Mouse (Mus musculus) adrenal gland, postnatal 36 days (tissue): Measurements from ENCODE around the gene Fzd9. TPM values are rescaled to one million over a fixed set of nuclear protein-coding genes. Genes with fewer than 3 reads are reported as not detected.

Experiments used
- DNase-seq, 2 experiments: peaks; one replicate each; pipeline ENCODE4 v3.0.0; 2021; ENCODE audit warnings: mixed read lengths in 1 of 2
- long read RNA-seq, 2 experiments: library from polyadenylated mRNA; stranded (forward); transcript quantifications; one replicate each; pipeline ENCODE4 v2.0.0; 2021; ENCODE audit warnings: borderline sequencing depth in 2 of 2
- total RNA-seq, 2 experiments: library from RNA; stranded (reverse); gene quantifications; 2 replicates each; pipeline ENCODE4 v1.2.3; 2021

The Fzd9 gene
- total RNA-seq = 1 to 10 TPM; 3.7 to 6.3 TPM
- long read RNA-seq, experiment 1, transcript Fzd9-201 (1 exons, 2,293 nt) = major isoform, 5 of 5 reads
- long read RNA-seq, experiment 1, partial matches to known transcripts = 0 of 5 reads
- long read RNA-seq, experiment 1, other reads (novel, unspliced or antisense) = 0 of 5 reads
- long read RNA-seq, experiment 2, transcript Fzd9-201 (1 exons, 2,293 nt) = major isoform, 9 of 9 reads
- long read RNA-seq, experiment 2, partial matches to known transcripts = 0 of 9 reads
- long read RNA-seq, experiment 2, other reads (novel, unspliced or antisense) = 0 of 9 reads

DNA sequence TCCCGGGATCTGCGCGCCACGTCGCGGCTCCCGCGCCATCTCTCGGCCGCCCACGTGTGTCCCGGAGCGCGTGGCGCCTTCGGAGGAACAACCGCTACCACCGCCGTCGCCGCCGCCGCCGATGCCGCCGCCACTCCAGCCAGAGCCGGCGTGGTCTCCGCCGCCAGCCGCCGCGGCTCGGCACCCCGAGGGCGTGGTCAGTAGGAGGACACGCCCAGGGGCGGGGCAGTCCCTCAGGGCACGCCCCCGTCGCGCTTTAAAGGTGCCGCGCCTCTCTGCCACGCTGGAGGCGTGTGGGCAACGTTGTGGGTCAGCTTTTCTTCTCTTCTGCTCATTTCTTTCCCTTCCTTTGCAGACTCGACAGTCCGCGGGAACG is at the start of gene Fzd9:
Fzd9 (minus strand) TSS at position 152 of the 376 bp plus-strand sequence.
- peak; percentile 91 to 93 for DNase-seq

DNA sequence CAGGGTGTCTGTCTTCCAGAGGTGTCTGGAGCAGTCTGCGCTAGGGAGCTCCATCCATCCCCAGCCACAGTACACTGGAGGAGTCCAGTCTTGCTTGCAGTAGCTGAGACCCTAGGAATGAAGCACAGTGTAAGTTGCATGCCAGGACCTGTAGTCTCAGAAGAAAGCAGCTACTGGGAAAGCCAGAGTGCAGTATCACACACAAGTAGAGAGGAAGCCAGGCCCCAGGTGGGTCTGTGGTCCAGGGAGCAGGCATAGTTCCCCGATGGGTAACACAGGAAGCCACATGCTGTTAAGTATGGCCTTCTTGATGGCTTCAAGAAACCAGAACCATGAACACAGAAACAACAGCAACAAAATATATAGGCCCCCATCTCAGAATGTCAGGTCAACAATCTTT is 41.0 kb upstream of the Fzd9 start:
- no peak for DNase-seq

DNA sequence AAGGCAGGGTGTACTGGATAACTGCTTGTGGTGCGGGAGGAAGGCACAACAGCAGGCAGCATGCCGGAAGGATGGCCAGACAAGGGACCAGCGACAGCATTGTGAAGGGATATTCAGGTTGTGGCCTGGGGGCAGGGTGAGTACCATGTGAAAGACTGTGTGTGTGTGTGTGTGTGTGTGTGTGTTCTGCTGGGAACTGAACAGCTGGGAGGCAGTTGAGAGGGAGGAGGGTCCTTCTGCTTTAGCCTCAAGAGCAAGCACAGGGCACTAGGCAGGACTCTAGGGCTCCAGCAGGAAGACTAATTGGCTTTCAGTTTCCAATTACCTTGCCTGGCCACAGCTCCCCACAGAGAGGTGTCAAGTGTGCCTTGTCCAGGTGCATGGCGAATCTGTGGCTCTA is 40.2 kb upstream of the Fzd9 start:
- no peak for DNase-seq

DNA sequence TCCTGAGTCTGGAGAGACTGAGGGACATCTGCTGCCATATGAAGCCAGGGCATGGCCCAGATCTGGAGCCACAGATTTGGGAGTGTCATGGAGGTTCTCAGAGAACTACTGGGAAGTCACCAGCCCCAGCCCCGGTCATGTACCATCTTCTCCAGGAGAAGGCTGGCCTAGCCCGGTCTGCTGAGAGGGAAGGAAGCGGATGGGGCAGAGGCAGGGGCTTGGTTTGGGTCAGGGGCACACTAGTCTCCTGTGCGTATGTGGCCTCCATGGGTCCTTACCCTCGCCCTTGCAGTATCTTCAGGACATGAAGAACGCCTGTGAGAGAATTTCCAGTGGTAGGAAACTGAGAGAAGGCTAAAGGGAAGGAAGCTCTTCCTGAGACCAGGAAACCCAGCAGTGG is 39.7 kb upstream of the Fzd9 start:
- DNase-seq = no peak

DNA sequence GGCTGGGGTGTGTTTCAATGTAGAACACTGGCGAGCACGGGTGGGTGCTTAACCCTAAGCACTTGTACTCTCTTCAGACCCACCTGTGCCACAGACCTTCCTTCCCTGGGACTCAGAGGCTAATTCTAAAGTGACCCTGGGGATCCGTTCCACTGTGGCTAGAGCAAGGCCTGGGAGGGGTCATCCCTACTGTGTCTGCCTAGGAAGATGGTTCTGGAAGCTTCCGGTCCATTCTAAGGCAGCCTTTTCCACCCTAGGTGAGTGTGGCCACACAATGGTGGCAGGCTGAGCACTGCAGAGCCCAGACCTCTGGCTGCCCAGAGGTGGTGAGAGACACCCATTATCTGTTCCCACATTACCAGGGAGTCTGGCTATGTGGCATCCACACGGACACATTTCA is 35.9 kb upstream of the Fzd9 start:
- DNase-seq = no peak

DNA sequence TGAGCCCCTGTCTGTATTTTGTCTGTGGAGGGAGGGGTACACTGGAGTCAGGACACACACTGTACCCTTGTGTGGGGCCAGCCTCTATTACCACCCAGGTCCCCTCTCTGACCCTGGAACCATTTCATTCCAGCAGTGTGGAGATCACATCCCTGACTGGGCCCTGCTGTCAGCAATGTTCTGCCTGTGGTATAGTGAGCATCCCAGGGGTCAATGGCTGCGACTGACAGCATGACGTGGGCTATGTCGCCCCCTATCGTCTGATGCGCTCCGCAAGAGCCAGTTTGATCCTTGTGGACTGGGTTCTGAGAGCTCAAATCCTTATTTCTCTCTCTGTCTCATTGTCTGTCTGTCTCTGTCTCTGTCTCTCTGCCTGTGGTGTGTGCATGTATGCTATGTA is 35.2 kb upstream of the Fzd9 start:
- peak; percentile 86 to 90 for DNase-seq

DNA sequence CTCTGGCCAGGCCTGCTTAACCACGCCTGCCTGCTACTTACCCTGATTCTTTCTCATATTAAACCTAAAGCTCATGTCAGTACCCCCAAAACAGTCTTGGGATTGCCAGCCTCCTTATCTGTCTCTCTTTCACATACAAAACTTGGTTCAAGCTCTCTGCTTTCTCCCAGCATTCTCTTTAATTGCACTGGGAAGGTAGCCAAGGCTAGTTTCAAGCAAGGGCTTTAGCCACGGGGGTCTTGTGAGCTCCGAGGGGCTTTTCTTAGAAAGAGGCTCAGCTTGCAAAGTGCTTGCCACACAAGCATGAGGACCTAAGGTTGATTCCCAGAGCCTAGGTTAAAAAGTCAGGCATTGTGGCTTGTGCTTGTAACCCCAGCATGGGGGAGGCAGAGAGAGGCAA is 34.2 kb upstream of the Fzd9 start:
- no peak for DNase-seq

DNA sequence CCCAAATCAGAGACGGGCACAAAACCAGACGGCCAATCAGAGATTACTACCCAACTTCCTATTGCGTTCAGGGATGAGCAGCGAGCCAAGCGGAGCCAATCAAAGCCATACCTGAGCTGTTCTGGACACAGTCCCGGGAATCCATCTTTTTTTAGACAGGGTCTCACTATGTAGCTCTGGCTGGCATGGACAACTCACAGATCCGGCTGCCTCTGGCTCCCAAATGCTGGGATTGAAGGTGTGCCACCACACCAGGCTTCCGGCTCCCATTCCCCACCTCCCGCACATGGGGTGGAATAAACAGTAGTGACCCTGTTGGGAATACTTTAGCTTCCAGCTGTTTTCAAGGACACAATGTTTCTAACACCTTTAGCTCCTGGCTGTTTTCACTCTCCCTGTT is 29.2 kb upstream of the Fzd9 start:
- no peak for DNase-seq

DNA sequence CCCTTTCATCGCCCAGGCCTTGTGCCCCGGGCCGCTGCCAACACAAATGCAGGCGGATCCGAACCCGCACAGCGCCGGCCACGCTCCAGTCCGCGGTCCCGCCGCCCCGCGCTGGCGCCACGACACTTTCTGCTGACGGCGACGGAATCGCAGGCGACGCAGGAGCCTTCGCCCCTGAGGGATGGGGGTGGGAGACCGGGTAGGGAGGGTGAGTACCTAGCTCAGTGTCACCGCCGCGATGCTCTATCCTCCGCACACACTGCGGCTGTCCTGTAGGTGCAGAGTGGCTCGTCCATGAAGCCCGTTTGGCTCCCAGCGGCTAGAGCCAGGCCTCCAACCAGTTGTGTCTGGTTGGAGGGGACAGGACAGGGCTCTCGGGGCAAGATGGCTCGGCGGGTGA is 25.6 kb upstream of the Fzd9 start:
- DNase-seq = no peak

DNA sequence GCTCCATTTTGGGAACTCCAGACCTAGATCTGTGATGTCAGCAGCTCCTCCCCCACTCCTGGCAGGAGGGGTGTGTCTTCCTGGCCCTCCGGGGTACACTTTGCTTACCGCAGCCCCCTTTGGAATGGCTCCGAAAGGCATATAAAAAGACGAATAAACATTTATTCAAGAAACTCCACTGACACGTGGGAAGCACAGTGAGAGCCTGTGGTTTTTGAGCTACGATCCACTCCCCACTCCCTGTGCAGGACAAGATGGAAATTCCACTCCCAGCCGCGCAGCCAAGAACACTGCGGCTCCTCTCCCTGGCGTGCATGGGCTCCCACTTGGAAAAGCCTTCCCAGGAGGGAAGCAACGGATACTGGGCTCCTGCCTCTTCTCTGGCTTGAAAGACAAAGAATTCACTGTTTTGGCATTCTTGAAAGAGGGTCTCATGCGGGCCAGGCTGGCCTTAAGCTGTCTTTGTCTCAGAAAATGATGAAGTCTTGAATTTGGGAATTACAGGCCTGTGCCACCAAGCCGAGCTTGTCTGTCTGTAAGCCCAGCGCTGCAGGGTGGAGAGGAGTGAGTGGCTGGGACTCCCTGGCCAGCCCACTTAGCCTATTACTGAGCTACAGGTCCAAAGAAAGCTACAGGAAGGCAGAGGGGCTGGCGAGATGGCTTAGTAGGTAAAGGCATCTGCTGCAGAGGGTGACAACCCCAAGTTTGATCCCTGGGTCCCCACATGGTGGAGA is 23.8 kb upstream of the Fzd9 start:
- DNase-seq = no peak

DNA sequence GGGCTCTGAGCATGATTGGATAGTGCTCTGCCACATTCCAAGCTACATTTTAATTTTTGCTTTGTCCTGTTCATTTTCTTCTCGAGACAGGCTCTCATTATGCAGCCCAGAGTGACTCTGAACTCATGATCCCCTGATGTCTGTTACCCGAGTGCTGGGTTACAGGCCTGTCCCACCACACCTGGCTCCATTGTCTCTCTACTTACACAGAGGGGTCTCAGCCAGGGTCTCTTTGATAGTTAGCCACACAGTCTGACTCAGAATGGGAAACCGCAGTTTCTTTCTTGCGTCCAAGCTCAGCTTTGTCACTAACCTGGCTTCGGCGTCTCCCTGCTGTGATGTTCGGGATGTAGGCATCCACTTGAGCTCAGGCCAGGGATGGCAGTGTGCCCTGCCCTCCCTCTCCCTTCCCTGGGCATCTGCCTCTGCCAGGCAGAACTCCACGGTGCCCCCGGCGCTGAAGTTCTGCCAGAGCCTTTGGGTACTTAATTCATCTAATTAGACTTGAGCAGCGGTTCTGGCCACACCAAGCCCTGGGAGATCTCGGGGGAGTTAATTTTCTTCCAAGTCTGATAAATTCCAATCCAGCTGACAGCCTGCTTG is 20.6 kb upstream of the Fzd9 start:
- DNase-seq = no peak

DNA sequence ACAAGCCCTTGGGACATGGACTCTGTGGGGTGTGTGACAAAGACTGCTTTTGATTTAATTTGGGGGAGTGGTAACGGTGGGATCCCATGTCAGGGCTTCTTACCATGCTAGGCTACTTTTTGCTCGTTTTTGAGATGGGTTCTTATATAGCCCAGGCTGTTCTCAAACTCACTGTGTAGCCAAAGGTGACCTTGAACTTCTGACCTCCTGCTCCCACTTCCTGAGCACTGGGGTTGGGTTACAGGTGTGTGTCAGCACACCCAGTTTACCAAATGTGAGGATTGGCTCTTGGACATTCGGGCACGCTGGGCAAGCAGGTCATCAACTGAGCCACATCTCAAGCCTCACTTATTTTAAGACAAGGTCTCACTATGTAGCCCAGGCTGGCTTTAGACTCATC is 19.3 kb upstream of the Fzd9 start:
- DNase-seq = no peak

DNA sequence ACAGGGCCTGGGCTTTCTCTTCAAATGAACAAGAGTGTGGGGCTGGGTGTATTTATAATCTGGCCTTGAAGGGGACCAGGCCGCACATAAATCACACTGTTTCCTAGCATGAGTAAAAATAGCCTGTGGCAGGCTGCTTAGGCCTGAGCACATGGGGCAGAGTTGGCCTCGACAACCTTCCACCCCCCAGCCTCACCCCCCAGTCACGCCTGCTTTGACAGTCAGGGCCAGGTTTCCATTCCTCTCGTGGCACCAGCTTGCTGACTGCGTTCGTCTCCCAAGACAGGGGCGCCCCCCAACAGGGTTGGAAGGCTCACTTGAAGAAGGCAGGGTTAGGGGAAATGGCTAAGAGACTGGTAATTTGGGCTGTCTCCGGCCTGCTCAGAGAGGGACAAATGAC is 18.4 kb upstream of the Fzd9 start:
- peak; percentile 55 to 78 for DNase-seq

DNA sequence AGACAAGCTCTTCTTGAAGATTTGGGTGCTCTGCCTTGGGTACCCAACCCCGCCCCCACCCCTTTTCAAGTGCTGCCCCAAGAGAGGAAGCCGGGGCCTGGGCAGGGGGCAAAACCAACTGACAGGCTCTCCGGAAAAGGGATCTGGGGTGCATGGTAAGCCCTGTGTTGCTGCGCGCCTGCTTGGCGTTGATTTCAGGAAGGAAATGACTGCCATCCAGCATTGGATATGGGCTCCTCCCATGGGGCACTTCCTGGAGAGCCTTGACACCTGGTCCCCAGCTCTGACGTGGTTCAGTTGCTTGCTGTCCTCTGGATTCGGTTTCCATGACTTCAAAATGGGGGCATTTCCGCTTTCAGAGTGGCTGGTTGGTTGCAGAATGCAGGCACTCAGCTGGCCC is 13.5 kb upstream of the Fzd9 start:
- DNase-seq = peak in 1 of 2 experiments; percentile 32

DNA sequence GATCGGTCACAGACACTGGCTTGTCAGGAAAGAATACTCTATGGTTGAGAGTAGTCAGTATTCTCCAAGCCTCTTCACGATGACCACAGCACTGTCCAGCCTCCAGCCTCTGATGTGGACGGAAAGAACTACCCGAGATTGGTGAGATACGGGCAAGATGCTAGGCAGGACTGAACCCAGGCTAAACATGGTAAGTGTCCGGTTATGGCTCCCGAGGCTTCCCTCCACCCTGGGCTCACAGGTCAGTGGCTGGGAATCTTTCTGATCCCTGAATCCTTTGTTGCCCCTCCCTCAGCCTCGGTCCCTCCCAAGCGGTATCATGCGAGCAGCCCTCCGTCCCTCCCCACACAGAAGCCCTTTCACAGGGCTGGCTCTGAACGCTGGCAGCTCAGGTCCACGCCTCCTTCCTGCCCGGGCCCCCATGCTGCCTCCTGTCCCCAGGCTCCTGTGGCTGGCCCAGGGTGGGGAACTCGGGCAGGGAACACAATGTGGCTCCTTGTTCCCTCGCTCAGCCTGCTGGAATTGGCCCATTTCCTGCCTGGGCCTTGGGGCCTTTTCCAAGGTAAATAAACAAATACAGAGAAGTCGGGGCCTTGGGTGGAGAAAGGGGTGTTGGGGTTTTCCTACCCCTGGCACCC is 13.0 kb upstream of the Fzd9 start:
- peak; percentile 65 to 74 for DNase-seq

DNA sequence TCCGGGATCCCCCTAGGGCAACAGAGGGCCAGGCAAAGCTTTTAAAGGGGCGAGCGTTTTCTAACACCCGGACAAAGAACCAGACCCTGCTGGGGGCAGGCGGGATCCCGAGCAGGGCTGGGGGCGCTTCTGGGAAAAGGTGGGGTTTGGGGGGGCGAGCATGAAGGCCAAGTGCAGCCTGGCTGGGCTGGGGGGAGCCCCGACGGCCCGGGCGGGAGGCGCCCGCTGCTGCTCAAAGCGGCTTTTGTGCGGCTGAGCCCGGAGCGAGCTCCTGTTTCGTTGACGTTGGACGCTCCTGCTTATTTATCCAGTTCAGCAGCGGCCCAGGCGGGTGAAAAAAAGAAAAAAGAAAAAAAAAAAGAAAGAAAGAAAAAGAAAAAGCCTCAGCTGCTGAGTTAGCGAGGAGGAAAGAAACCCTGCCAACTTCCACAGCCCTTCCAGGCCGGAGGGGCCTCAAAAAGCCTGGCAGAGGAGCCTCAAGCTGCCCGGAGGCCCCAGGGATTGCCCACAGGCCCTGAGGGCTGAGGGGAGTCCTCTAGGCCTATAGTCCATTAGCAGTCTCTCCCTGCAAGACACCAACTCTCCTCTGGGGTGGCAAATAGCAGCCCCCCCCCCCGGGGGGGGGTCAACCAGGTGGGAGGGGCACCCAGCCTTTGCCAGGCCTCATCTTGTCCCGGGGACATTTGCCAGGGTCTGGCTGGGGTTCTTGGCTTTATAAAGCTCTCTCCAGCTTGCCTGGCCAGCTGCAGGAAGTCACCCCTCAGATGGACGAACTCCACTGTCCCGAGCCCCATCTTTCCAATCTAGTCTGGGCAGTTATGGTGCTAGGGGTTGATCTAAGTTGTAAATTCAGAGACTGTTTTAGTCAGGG is 7.5 kb upstream of the Fzd9 start:
- no peak for DNase-seq

DNA sequence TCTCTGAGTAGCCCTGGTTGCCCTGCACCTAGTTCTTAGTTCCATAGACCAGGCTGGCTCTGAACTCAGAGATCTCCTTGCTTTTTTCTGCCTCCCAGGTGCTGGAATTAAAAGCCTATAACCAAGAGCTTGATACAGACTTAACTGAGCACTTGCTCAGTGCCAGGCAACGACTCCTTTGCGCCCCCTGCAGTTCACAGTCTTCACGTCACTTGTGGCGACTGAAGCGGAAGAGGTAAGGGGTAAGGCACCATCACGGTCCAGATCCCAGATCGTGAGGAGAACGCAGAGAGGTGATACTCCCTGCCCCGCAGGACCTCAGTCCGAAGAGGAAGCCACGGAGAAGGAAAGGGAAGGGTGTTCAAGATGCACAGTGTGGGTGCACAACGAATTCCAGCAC is 6.5 kb upstream of the Fzd9 start:
- DNase-seq = no peak

DNA sequence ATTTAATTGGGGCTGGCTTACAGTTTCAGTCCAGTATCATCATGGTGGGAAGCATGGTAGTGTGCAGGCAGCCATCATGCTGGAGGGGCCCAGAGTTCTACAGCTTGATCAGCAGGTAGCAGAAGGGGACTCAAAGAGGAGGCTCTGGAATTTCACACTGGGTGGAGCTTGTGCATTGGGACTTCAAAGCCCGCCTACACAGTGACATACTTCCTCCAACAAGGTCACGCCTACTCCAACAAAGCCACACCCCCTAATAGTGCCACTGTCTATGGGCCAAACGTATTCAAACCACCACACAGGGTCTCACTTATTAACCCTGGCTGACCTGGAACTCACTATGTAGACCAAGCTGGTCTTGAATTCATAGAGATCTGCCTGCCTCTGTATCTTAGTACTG is 5.1 kb upstream of the Fzd9 start:
- DNase-seq = no peak

DNA sequence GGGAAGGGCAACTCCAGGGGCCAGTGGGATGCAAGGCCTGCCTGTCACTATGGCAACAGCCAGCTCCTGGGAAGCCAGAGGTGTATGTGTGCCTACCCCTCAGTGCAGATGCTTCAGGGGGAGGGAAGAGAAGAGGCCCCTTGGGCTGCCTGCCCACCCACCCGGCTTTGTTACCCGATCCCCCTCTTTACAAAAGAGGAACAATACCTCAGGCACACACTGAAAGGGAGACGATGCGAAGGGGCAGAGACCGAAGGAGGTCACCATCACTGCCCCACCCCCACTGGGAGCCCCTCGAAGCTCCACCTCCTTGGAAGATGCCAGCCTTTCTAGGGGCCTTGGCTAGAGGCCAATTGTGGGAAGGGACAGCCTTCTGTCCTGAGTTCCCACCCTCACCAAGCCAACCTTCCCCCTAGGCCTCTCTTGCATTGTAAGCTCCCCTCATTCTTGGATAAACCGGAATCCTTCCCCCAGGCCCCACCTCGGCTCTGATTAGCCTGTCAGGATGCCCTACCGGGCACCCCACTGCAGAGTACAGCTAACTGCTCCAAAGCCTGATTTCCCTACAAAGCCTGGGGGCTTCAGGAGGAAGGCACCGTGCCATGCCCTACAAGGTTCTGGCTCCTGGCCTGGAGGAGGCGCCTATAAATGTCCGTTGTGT is 2.8 kb upstream of the Fzd9 start:
- DNase-seq = no peak

DNA sequence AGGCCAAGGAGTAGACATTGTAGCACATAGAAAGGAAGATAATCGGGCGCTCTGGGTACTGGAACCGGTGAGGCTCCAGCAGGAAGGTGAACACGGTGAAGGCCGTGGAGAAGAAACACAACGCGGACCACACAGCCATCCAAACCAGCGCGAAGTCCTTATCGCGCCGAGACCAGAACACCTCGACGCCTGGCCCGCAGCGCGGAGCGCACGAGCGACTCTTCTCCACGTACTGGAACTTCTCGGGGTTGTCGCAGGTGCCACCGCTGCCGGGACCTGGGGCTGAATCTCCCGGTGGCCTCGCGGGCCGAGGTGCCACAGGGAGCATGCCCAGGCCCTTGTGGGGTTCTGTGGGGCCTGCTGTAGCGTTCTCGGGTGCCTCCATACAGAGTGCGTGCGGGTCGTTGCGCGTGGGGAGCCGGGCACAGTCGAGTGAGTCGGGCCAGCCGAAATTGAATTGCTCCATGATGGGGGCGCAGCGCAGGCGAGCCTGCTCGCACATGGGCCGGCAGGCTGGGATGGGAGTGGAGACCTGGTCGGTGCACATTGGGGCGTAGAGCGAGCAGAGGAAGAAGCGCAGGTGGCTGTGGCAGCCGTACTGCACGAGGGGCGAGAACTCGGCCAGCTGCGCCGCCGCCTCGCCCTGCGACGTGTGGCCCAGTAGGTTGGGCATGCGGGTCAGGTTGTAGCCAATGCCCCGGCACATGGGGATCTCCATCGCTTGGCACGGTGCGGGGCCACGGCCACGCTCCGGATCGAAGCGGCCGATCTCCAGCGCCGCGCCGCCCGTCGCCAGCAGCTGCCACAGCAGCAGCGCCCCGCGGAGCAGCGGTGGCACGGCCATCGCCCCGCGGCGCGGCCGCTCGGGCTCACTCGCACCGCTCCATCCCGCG is 598 bp downstream of the Fzd9 start:
- DNase-seq = peak; percentile 34 to 52
